In the genomic region with DNA sequence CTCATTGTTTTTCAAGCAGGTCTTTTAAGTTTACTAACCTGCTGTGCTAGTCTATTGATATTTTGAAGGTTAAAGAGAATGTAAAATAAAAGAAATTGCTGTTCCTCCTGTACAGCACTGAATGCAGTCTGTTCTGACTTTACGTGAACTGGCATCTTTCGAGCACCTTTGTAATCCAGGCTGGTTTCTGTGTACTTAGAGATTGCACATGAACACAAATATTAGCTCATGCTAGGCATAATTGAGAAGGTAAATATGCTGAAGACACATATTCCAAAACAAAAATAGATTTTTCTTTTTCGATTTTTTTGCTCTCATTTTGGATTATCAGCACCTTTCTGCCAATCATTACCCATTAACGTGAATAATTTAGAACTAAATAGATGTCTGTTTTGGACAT, we compare ENCODE assay signal across 13 mouse cellular contexts. TPM values are rescaled to one million over a fixed set of nuclear protein-coding genes. Genes with fewer than 3 reads are reported as not detected.
DNase-seq lines count a peak whose midpoint lies in the region; ATAC-seq and TF ChIP-seq lines count a peak whose summit lies in the region.
"Had no signal": no experiment of that assay in that cellular context is flagged by ENCODE, and none has a peak within 500 bp of the region (broad histone marks: within the 10 kb centered on the region; RNA-seq: fewer than 3 reads in every experiment).

No protein-coding gene starts in this region.

- no peak overlapping the region for H3K4me2 ChIP-seq in forebrain, postnatal 0 days (ENCODE audit: low read depth)
- H3K4me2 ChIP-seq in intestine, embryonic 14.5 days (ENCODE audit: low read length), result peak overlapping the region; percentile 63
- no peak overlapping the region for H3K4me2 ChIP-seq in intestine, embryonic 16.5 days (ENCODE audit: low read depth, low read length)
- H3K4me2 ChIP-seq in stomach, embryonic 14.5 days (replicated peaks; ENCODE audit: low read depth, low read length), result peak overlapping the region; percentile 57
- no peak overlapping the region for H3K4me2 ChIP-seq in stomach, postnatal 0 days (replicated peaks; ENCODE audit: low read depth)

- H3K9me3 ChIP-seq in forebrain, embryonic 10.5 days, result no peaks in the 10 kb centered on the region
- H3K9me3 ChIP-seq in forebrain, postnatal 0 days (ENCODE audit: low read length), result no peaks in the 10 kb centered on the region
- no peaks in the 10 kb centered on the region for H3K9me3 ChIP-seq in intestine, embryonic 14.5 days (ENCODE audit: control insufficient read depth, low read length)
- no peaks in the 10 kb centered on the region for H3K9me3 ChIP-seq in intestine, embryonic 16.5 days (ENCODE audit: control insufficient read depth, low read length)
- no peaks in the 10 kb centered on the region for H3K9me3 ChIP-seq in stomach, embryonic 14.5 days (ENCODE audit: control insufficient read depth, low read depth, low read length)
- no peaks in the 10 kb centered on the region for H3K9me3 ChIP-seq in stomach, postnatal 0 days (ENCODE audit: control insufficient read depth, low read length)
- H3K9me3 ChIP-seq: forebrain, embryonic 13.5 days; G1E; midbrain, embryonic 12.5 days had no signal

- no peak overlapping the region for H3K27ac ChIP-seq in forebrain, embryonic 10.5 days
- no peak overlapping the region for H3K27ac ChIP-seq in forebrain, postnatal 0 days (ENCODE audit: low read depth, low read length)
- no peak overlapping the region for H3K27ac ChIP-seq in intestine, embryonic 14.5 days (ENCODE audit: low read depth)
- no peak overlapping the region for H3K27ac ChIP-seq in intestine, embryonic 16.5 days (ENCODE audit: low read length)
- H3K27ac ChIP-seq in stomach, embryonic 14.5 days (ENCODE audit: low read length), result no peak overlapping the region
- H3K27ac ChIP-seq in stomach, postnatal 0 days (replicated peaks), result no peak overlapping the region
- H3K27ac ChIP-seq: forebrain, embryonic 13.5 days; midbrain, embryonic 12.5 days had no signal

- H3K4me3 ChIP-seq in forebrain, embryonic 10.5 days, result peak overlapping the region; percentile 92
- no peak overlapping the region for H3K4me3 ChIP-seq in forebrain, postnatal 0 days (ENCODE audit: low read depth, low read length)
- no peak overlapping the region for H3K4me3 ChIP-seq in intestine, embryonic 14.5 days (ENCODE audit: low read depth, low read length)
- H3K4me3 ChIP-seq in intestine, embryonic 16.5 days (ENCODE audit: low read length), result no peak overlapping the region
- peak overlapping the region; percentile 87; the same call in 1 of the 2 replicates for H3K4me3 ChIP-seq in stomach, embryonic 14.5 days (ENCODE audit: low read depth, low read length)
- no peak overlapping the region for H3K4me3 ChIP-seq in stomach, postnatal 0 days (ENCODE audit: low read depth, low read length)

- no peak for TF ChIP-seq CTCF in forebrain, postnatal 0 days (IDR thresholded peaks at IDR 0.05; ENCODE audit: low read depth)
- no peak for TF ChIP-seq CTCF in stomach, postnatal 0 days (IDR thresholded peaks at IDR 0.05; ENCODE audit: low read depth)

- H3K4me1 ChIP-seq in forebrain, embryonic 10.5 days, result peaks cover 46% of the 10 kb centered on the region
- 0 out of 2 replicates have a peak, but pooled peaks cover 4% of the 10 kb centered on the region for H3K4me1 ChIP-seq in forebrain, postnatal 0 days (ENCODE audit: insufficient read depth)
- H3K4me1 ChIP-seq in intestine, embryonic 14.5 days (replicated peaks; ENCODE audit: control insufficient read depth, insufficient read depth, low read length), result peaks cover 26% of the 10 kb centered on the region
- H3K4me1 ChIP-seq in intestine, embryonic 16.5 days (ENCODE audit: control insufficient read depth, insufficient read depth, low read length), result peaks cover 9% of the 10 kb centered on the region
- H3K4me1 ChIP-seq in stomach, embryonic 14.5 days (ENCODE audit: control insufficient read depth, insufficient read depth, low read length), result peaks cover 10% of the 10 kb centered on the region; the same call in 1 of the 2 replicates
- H3K4me1 ChIP-seq in stomach, postnatal 0 days (replicated peaks; ENCODE audit: control insufficient read depth, insufficient read depth), result no peaks in the 10 kb centered on the region; the same call in 1 of the 2 replicates

- DNase-seq in forebrain, embryonic 10.5 days (ENCODE audit: extremely low spot score, low spot score), result no peak
- no peak for DNase-seq in forebrain, postnatal 0 days
- DNase-seq in intestine, embryonic 14.5 days (ENCODE audit: low spot score), result no peak
- no peak for DNase-seq in stomach, postnatal 0 days (ENCODE audit: low spot score)
- DNase-seq in cerebellum, postnatal 25 days, result no peak
- no peak for DNase-seq in urinary bladder, postnatal 36 days (ENCODE audit: low spot score in 2 of 2)
- DNase-seq: gastrocnemius, postnatal 25 days; right cerebral cortex, postnatal 4 days had no signal

- 0 out of 2 replicates have a peak, but pooled peaks cover 5% of the 10 kb centered on the region for H3K27me3 ChIP-seq in forebrain, embryonic 10.5 days (ENCODE audit: poor library complexity, severe bottlenecking)
- H3K27me3 ChIP-seq in forebrain, postnatal 0 days (ENCODE audit: insufficient read depth, low read length), result no peaks in the 10 kb centered on the region
- no peaks in the 10 kb centered on the region for H3K27me3 ChIP-seq in intestine, embryonic 14.5 days (replicated peaks; ENCODE audit: control insufficient read depth, insufficient read depth, low read length)
- H3K27me3 ChIP-seq in intestine, embryonic 16.5 days (replicated peaks; ENCODE audit: control insufficient read depth, insufficient read depth, low read length), result no peaks in the 10 kb centered on the region
- no peaks in the 10 kb centered on the region for H3K27me3 ChIP-seq in stomach, embryonic 14.5 days (ENCODE audit: control insufficient read depth, insufficient read depth, low read length)
- no peaks in the 10 kb centered on the region for H3K27me3 ChIP-seq in stomach, postnatal 0 days (ENCODE audit: control insufficient read depth, insufficient read depth, low read length)
- H3K27me3 ChIP-seq: forebrain, embryonic 13.5 days; midbrain, embryonic 12.5 days had no signal

- WGBS in forebrain, embryonic 10.5 days, result 90% methylated on average over 4 of the region's 4 CpGs
- WGBS in forebrain, postnatal 0 days, result 86% methylated on average over 4 of the region's 4 CpGs
- 83% methylated on average over 4 of the region's 4 CpGs for WGBS in intestine, embryonic 14.5 days
- 78% methylated on average over 4 of the region's 4 CpGs for WGBS in intestine, embryonic 16.5 days
- 76% methylated on average over 4 of the region's 4 CpGs for WGBS in stomach, embryonic 14.5 days
- WGBS in stomach, postnatal 0 days, result 60% methylated on average over 4 of the region's 4 CpGs

- no peak for TF ChIP-seq EP300 in stomach, postnatal 0 days (optimal IDR thresholded peaks at IDR 0.05)

- no peak for ATAC-seq in forebrain, postnatal 0 days
- no peak for ATAC-seq in intestine, embryonic 14.5 days (replicated peaks; ENCODE audit: low FRiP score, low TSS enrichment, low read depth)
- ATAC-seq in intestine, embryonic 16.5 days, result no peak
- no peak for ATAC-seq in stomach, embryonic 14.5 days (ENCODE audit: insufficient number of reproducible peaks, insufficient read depth, low FRiP score, low read depth)
- ATAC-seq in stomach, postnatal 0 days (ENCODE audit: low FRiP score, low TSS enrichment), result no peak
- ATAC-seq: forebrain, embryonic 13.5 days had no signal

- H3K36me3 ChIP-seq in forebrain, embryonic 10.5 days (replicated peaks), result peaks cover 4% of the 10 kb centered on the region
- no peaks in the 10 kb centered on the region for H3K36me3 ChIP-seq in forebrain, postnatal 0 days (ENCODE audit: insufficient read depth)
- 0 out of 2 replicates have a peak, but pooled peaks cover 6% of the 10 kb centered on the region for H3K36me3 ChIP-seq in intestine, embryonic 14.5 days (ENCODE audit: control insufficient read depth, insufficient read depth, low read length)
- no peaks in the 10 kb centered on the region for H3K36me3 ChIP-seq in intestine, embryonic 16.5 days (ENCODE audit: control insufficient read depth, insufficient read depth, low read length)
- no peaks in the 10 kb centered on the region for H3K36me3 ChIP-seq in stomach, embryonic 14.5 days (ENCODE audit: control insufficient read depth, insufficient read depth, low read length)
- H3K36me3 ChIP-seq in stomach, postnatal 0 days (ENCODE audit: control insufficient read depth, insufficient read depth, low read length), result no peaks in the 10 kb centered on the region
- H3K36me3 ChIP-seq: midbrain, embryonic 12.5 days had no signal

- no peak overlapping the region for H3K9ac ChIP-seq in forebrain, postnatal 0 days
- no peak overlapping the region for H3K9ac ChIP-seq in intestine, embryonic 14.5 days (ENCODE audit: low read length)
- H3K9ac ChIP-seq in intestine, embryonic 16.5 days (ENCODE audit: low read depth, low read length), result no peak overlapping the region
- H3K9ac ChIP-seq in stomach, embryonic 14.5 days (replicated peaks; ENCODE audit: low read depth, low read length), result no peak overlapping the region
- H3K9ac ChIP-seq in stomach, postnatal 0 days (ENCODE audit: low read length), result no peak overlapping the region

RNA-seq across cellular contexts. Expression of a gene that starts 1.8 kb away (rescaled TPM):
- 14.1 and 20.8 TPM in 2 replicates for polyA plus RNA-seq in forebrain, embryonic 10.5 days (2016; fragmentation: Nextera tagmentation; extraction: Ambion mirVana)
- 6.2 and 13.5 TPM in 2 replicates for total RNA-seq in forebrain, postnatal 0 days (2014; rRNA removed)
- polyA plus RNA-seq in forebrain, postnatal 0 days (2015; fragmentation: Nextera tagmentation; extraction: Ambion mirVana), result 5.7 and 8.8 TPM in 2 replicates
- polyA plus RNA-seq in intestine, embryonic 14.5 days (2014; fragmentation: Nextera tagmentation; extraction: Ambion mirVana), result 14.0 and 14.8 TPM in 2 replicates
- 14.7 and 15.5 TPM in 2 replicates for polyA plus RNA-seq in intestine, embryonic 16.5 days (2015; fragmentation: Nextera tagmentation; extraction: Ambion mirVana)
- 13.9 and 16.2 TPM in 2 replicates for polyA plus RNA-seq in stomach, embryonic 14.5 days (2014; fragmentation: Nextera tagmentation; extraction: Ambion mirVana)
- polyA plus RNA-seq in stomach, postnatal 0 days (2015; fragmentation: Nextera tagmentation; extraction: Ambion mirVana), result 12.3 and 14.5 TPM in 2 replicates

RNA-seq across cellular contexts. Expression of a gene that starts 47.9 kb away (rescaled TPM):
- 24.1 and 28.0 TPM in 2 replicates for polyA plus RNA-seq in forebrain, embryonic 10.5 days (2016; fragmentation: Nextera tagmentation; extraction: Ambion mirVana)
- total RNA-seq in forebrain, postnatal 0 days (2014; rRNA removed), result 59.5 and 60.5 TPM in 2 replicates
- polyA plus RNA-seq in forebrain, postnatal 0 days (2015; fragmentation: Nextera tagmentation; extraction: Ambion mirVana), result 65.1 and 68.3 TPM in 2 replicates
- 20.6 and 25.8 TPM in 2 replicates for polyA plus RNA-seq in intestine, embryonic 14.5 days (2014; fragmentation: Nextera tagmentation; extraction: Ambion mirVana)
- polyA plus RNA-seq in intestine, embryonic 16.5 days (2015; fragmentation: Nextera tagmentation; extraction: Ambion mirVana), result 28.0 and 28.5 TPM in 2 replicates
- 22.5 and 26.8 TPM in 2 replicates for polyA plus RNA-seq in stomach, embryonic 14.5 days (2014; fragmentation: Nextera tagmentation; extraction: Ambion mirVana)
- 28.0 and 32.1 TPM in 2 replicates for polyA plus RNA-seq in stomach, postnatal 0 days (2015; fragmentation: Nextera tagmentation; extraction: Ambion mirVana)

RNA-seq across cellular contexts. Expression of a gene that starts 55.7 kb away (rescaled TPM):
- 9.3 TPM in 2 replicates for polyA plus RNA-seq in forebrain, embryonic 10.5 days (2016; fragmentation: Nextera tagmentation; extraction: Ambion mirVana)
- total RNA-seq in forebrain, postnatal 0 days (2014; rRNA removed), result 9.5 and 14.6 TPM in 2 replicates
- 7.8 and 8.4 TPM in 2 replicates for polyA plus RNA-seq in forebrain, postnatal 0 days (2015; fragmentation: Nextera tagmentation; extraction: Ambion mirVana)
- polyA plus RNA-seq in intestine, embryonic 14.5 days (2014; fragmentation: Nextera tagmentation; extraction: Ambion mirVana), result 27.7 and 28.8 TPM in 2 replicates
- 24.5 TPM in 2 replicates for polyA plus RNA-seq in intestine, embryonic 16.5 days (2015; fragmentation: Nextera tagmentation; extraction: Ambion mirVana)
- polyA plus RNA-seq in stomach, embryonic 14.5 days (2014; fragmentation: Nextera tagmentation; extraction: Ambion mirVana), result 20.8 and 24.6 TPM in 2 replicates
- polyA plus RNA-seq in stomach, postnatal 0 days (2015; fragmentation: Nextera tagmentation; extraction: Ambion mirVana), result 8.2 and 10.2 TPM in 2 replicates
- polyA plus RNA-seq: G1E had no signal

Comparison
In these comparisons a context has a peak if more than half of its experiments do, and no peak if none do; other contexts are left out.
1. H3K4me3 ChIP-seq: peak in forebrain, embryonic 10.5 days (single experiment) and stomach, embryonic 14.5 days (single experiment); none in forebrain, postnatal 0 days (single experiment), intestine, embryonic 14.5 days (single experiment), intestine, embryonic 16.5 days (single experiment) and stomach, postnatal 0 days (single experiment).
2. H3K4me2 ChIP-seq: peak in intestine, embryonic 14.5 days (single experiment) and stomach, embryonic 14.5 days (single experiment); none in forebrain, postnatal 0 days (single experiment), intestine, embryonic 16.5 days (single experiment) and stomach, postnatal 0 days (single experiment).